Mouse (Mus musculus): ENCODE results near the gene Edem3.
"Not testable (repeated sequence)": the region's sequence is repeated elsewhere in the genome, so short reads cannot be mapped to it uniquely, and the experiment has no call there.

Edem3 gene

DNA sequence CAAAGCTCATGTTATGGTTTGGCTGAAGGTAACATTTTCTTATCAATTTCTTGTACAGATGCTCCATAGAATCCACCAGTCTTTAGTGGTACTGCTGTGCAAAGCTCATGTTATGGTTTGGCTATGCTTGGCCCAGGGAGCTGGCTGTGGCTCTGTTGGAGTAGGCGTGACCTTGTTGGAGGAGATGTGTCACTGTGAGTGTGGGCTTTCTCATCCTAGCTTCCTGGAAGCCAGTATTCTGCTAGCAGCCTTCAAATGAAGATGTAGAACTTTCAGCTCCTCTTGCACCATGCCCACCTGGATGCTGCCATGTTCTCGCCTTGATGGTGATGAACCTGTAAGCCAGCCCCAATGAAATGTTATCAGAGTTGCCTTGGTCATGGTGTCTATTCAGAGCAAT, 5.3 kb upstream of the Edem3 start:
- not testable (repeated sequence) for DNase-seq (ENCODE audit: low spot score in 2 of 2)

DNA sequence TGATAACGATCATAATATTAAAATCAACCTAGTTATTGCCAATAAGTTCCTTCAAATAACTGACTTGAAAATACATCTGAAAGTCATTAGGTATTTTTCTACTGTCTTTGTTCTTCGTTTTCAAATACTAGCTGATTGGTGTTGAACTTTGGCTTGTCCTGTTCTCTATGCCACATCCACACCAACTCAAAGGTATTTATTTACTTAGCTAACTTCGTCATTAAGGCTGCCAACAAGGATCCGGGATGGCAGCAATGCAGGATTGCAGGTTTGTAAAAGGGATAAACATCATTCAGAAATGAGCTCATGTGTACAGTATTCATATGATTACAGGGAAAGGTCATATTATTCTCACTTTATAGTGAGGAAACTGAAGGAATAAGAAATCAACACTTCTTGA, 2.2 kb upstream of the Edem3 start:
- no peak for DNase-seq (ENCODE audit: low spot score in 2 of 2)

DNA sequence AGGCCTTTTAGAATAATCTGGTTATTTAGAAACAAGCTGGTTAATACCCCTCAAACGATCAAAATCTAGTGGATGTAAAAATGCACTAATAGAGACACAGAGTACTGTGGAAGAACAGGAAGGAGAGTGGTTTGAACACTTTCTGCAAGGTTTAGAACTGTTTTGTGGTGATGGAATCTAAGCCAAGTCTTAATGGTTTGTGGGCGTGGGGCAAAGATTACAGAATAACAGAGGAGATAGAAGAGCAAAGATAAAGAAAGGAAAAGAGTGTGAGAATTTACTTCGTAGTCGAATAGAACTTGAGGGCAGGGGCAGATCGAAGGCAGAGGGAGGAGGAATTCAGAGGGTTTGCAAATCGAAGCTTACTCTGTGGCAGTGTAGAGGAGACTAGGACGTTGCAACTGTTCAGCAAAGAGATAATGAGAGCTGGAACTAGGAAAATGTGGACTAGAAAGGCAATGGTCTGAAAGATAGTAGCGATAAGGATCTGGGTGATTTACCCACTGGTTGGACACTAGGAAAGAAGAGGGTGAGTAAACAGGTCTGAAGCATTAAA, 1.7 kb upstream of the Edem3 start:
- DNase-seq (ENCODE audit: low spot score in 2 of 2) = no peak

DNA sequence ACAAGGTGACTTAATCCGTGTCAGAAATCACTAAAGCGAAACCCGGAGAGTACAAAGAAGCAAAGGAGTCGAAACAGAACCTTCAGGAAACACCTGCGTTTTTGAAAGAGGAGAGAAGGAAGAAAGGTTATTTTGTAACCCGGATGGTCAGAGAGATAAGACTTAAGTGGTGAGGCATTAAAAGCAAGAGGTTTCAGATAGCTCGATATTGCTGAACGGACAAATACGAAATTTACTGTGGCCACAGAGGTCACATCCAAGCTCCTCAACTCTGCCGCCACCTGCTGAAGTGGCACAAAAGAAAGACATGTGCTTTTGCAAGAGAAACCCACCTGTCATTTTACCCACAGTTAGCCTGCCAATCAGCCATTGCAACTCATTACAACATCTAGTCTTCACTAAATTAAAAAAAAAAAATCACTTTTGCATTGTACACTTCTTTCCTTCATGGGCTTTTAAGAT, 1.1 kb upstream of the Edem3 start:
- DNase-seq (ENCODE audit: low spot score in 2 of 2) = no peak

GRCm38 (mm10) chr1:151755660-151756424, 671 bp downstream of the Edem3 start:
- DNase-seq (ENCODE audit: low spot score in 2 of 2) = no peak

DNA sequence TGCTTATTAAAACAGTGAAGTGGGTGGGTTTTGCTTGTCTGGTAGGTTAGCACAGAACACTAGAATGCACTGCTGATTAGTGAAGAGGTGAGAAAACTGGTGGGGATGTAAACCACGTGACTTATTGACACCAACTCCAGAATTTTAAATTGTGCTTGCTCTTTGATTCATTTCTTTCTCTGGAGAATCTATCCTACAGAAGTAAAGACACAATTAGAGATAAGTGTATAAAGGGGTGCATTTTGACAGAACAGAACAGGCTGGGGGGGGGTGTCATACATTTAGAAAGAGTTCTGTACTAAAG, 1.2 kb downstream of the Edem3 start:
- no peak for DNase-seq (ENCODE audit: low spot score in 2 of 2)

GRCm38 (mm10) chr1:151758301-151758700, 3.1 kb downstream of the Edem3 start:
- no peak for DNase-seq (ENCODE audit: low spot score in 2 of 2)

GRCm38 (mm10) chr1:151758991-151759390, 3.8 kb downstream of the Edem3 start:
- no peak for DNase-seq (ENCODE audit: low spot score in 2 of 2)

GRCm38 (mm10) chr1:151764236-151764635, 9.1 kb downstream of the Edem3 start:
- DNase-seq (ENCODE audit: low spot score in 2 of 2) = peak; percentile 25 to 34

DNA sequence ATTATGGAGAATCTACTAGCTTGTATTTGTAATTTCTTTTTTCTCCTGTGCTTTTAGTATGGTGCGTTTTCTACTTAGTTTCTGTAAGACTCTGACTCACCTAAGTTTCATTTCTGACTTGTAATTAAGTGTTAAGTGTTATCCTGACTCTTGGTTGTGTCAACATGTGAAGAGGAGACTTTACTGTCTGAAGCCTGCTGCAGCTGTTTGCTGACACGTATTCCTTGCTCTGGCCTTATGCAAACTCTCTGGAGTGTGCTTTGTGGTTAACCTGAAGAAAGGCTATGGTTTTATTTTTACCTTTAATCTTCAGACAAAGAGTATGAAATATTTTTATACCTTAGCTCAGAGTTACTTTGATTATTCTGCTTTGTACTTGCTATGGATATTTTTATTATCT, 11.0 kb downstream of the Edem3 start:
- DNase-seq (ENCODE audit: low spot score in 2 of 2) = no peak

DNA sequence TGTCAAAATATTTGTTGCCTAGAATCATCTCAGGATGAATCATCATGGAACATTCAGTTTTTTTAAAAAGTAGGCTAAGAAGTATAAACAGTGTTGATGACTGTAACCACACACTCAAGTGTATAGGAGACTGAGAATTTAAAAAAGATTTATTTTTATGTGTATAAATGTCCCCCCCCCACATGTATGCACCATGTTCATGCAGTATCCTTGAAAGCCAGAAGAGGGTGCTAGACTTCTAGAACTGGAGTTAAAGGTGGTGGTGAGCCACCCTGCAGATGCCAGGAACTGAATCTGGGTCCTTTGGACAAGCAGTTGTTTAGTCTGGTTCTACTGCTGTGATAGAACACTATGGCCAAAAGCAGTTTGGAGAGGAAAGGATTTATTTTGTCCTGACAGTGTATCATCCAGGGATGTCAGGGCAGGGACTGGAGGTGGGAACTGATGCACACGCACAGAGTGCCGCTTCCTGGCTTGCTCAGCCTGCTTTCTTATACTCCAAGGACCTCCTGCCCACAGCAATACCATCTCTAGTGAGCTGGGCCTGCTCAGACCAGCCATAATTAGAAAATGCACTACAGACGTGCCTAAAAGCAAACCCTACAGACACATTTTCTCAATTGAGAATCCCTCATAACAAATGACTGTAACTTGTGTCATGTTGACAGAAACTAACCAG, 11.9 kb downstream of the Edem3 start:
- no peak for DNase-seq (ENCODE audit: low spot score in 2 of 2)

GRCm38 (mm10) chr1:151769200-151769913, 14.2 kb downstream of the Edem3 start:
- DNase-seq (ENCODE audit: low spot score in 2 of 2) = no peak

DNA sequence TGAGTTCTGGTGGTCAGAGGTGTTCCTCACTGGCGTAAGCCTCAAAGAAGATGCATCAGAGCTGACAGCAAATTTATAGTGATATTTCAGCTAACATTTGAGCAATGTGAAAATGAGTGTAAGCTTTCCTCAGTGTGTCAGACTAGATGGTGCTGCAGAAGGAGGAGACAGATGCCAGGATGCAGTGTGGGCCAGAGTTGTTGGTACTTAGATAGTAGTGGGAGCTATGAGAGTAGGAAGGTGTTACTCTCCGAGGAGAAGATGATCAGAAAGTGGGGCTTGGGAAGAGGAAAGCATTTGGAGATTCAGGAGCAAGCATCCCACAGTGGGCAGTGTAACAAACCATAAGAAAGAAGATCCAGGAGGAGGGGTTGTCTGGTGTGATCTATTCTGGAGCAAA, 22.4 kb downstream of the Edem3 start:
- DNase-seq (ENCODE audit: low spot score in 2 of 2) = peak; percentile 62 to 66

DNA sequence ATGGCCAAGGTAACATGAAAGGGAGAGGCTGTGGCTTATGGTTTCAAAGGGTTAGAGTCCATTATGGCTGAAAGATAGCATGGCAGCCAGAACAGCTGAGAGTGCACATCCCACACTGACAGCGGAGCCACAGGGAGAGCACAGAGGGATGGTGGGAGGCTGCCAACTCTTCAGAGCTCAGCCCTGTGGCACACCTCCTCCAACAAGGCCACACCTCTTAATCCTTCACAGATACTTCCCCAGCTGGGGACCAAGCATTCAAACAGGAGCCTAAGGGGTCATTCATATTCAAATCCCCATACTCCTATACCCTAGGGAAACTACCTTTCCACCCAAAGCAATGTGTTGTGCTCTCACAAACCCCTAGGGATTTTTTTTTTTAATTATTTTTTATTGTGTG, 23.4 kb downstream of the Edem3 start:
- DNase-seq (ENCODE audit: low spot score in 2 of 2) = no peak

DNA sequence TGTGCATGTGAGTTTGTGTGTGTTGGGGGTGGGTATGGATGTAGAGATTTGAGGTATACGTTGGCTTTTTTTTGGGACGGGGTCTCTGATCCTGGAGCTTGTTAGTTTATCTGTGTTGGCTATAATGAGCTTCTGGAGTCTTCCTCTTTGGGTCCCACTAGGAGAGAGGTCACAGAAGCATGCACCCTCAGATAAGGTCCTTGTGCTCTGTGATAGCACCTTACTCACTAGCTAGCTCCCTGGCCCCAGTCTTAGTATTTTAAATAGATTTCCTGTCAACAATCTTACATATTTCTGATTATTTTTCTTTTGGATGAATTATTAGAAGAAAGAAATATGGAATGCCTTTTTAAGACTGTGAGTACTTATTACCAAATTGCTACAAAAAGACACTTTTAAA, 24.1 kb downstream of the Edem3 start:
- DNase-seq (ENCODE audit: low spot score in 2 of 2) = no peak

DNA sequence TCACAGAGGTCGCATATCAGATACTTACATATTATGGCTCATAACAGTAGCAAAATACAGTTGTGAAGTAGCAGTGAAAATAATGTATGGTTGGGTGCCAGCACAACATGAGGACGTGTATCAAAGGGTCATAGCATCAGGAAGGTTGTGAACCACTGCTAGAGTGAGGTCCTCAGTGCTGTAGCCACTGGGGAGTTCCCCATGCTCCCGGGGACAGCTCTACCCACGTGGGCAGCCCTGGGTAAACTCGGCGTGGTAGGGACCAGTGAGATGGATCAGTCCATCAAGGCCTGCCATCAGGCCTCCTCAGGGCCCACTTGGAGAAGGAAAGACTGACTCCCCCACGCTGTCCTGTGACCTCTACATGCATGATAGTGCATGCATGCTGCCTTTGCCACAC, 26.3 kb downstream of the Edem3 start:
- DNase-seq (ENCODE audit: low spot score in 2 of 2) = no peak

GRCm38 (mm10) chr1:151783403-151783802, 28.2 kb downstream of the Edem3 start:
- no peak for DNase-seq (ENCODE audit: low spot score in 2 of 2)

DNA sequence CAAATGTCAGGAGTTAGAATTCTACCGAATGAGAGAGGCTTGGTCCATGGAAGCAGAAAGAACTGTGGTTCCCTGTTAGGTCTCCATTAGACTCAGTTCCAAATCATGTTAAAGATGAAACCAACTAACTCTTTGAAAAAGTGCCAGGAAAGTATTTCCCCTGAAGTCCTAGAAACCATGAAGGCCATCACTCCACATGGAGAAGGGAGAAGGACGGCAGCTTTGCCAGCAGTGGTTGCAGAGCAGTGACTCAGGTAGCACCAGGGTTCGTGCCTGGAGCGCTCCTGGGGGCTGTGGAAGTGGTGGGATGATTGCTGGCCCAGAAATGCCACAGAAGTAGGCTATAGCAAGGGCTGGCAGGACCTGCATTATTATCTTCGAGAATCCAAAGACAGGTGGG, 31.2 kb downstream of the Edem3 start:
- peak; percentile 14 to 21 for DNase-seq (ENCODE audit: low spot score in 2 of 2)

DNA sequence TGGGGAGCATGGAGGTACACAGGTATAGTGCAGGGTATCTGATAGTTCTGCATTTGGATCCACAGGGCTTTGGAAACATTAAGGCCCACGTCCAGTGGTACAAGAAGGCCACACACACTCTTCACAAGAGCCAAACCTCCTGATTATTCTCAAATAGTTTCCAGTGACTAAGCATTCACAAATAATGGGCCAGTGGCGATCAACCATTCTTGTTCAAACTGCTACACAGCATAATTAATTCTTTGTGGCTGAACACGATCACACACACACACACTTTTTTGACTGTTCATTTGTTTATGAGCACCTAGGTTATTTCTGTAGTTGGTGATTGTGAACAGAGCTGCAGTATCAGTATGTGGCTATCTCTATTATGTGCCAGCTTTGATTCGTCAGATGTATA, 34.0 kb downstream of the Edem3 start:
- DNase-seq (ENCODE audit: low spot score in 2 of 2) = no peak

DNA sequence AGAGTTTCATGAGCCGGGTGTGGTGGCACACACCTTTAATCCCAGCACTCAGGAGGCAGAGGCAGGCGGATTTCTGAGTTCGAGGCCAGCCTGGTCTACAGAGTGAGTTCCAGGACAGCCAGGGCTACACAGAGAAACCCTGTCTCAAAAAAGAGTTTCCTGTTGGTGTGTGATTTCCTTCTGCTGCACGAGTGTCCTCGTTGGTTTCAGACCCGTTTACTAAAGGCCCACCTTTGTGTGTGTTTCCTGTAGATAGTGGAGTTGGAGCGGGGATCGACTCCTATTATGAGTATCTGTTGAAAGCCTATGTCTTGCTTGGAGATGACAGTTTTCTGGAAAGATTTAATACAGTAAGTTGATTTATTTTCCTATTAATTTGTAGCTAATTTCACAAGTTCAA, 36.9 kb downstream of the Edem3 start:
- DNase-seq (ENCODE audit: low spot score in 2 of 2) = not testable (repeated sequence)

GRCm38 (mm10) chr1:151802795-151803194, 47.6 kb downstream of the Edem3 start:
- DNase-seq (ENCODE audit: low spot score in 2 of 2) = not testable (repeated sequence)

- DNase-seq (ENCODE audit: low spot score in 2 of 2) = no peak
These were observed 52.1 kb downstream of the Edem3 start for GRCm38 (mm10) chr1:151807286-151807685.
